Mouse (Mus musculus) limb, embryonic 10.5 days (tissue): Measurements from ENCODE around the gene Ncdn. TPM values are rescaled to one million over a fixed set of nuclear protein-coding genes. Genes with fewer than 3 reads are reported as not detected.

Experiments
- DNase-seq: peaks from one replicate; pipeline ENCODE4 v3.0.0-alpha.2; 2017; ENCODE audit warnings: low spot score
- H3K27ac ChIP-seq: fragments of 300-500 bp; sonication (generic); 2 replicates; pipeline ENCODE4 v1.5.1; 2016; ENCODE audit warnings: mild to moderate bottlenecking
- H3K27me3 ChIP-seq: fragments of 300-500 bp; sonication (generic); 2 replicates; pipeline ENCODE4 v1.6.1; 2016; ENCODE audit warnings: low read depth, mild to moderate bottlenecking; ENCODE audit not compliant: poor library complexity, severe bottlenecking
- H3K36me3 ChIP-seq: fragments of 300-500 bp; sonication (generic); 2 replicates; pipeline ENCODE4 v1.6.1; 2016; ENCODE audit warnings: mild to moderate bottlenecking, moderate library complexity
- H3K4me1 ChIP-seq: fragments of 300-500 bp; sonication (generic); 2 replicates; pipeline ENCODE4 v1.6.1; 2016
- H3K4me3 ChIP-seq: fragments of 300-500 bp; sonication (generic); 2 replicates; pipeline ENCODE4 v1.5.1; 2016; ENCODE audit warnings: mild to moderate bottlenecking, moderate library complexity
- H3K9me3 ChIP-seq: fragments of 300-500 bp; sonication (generic); replicated peaks from 2 replicates; pipeline ENCODE4 v1.6.1; 2016; ENCODE audit warnings: mild to moderate bottlenecking
- WGBS: fragments of 180-500 bp; shearing (Covaris S2); methylation state at CpG from one replicate; pipeline ENCODE4 v1.1.7; 2016; 5-methylcytosine and 5-hydroxymethylcytosine counted together
- polyA plus RNA-seq: library from polyadenylated mRNA; unstranded; fragments of >200 nt; fragmentation: Nextera tagmentation; extraction: Ambion mirVana; gene quantifications from 2 replicates; pipeline ENCODE4 v1.2.1, GENCODE M21; 2016

Ncdn gene
- 37.7 and 41.3 TPM in 2 replicates for polyA plus RNA-seq

DNA sequence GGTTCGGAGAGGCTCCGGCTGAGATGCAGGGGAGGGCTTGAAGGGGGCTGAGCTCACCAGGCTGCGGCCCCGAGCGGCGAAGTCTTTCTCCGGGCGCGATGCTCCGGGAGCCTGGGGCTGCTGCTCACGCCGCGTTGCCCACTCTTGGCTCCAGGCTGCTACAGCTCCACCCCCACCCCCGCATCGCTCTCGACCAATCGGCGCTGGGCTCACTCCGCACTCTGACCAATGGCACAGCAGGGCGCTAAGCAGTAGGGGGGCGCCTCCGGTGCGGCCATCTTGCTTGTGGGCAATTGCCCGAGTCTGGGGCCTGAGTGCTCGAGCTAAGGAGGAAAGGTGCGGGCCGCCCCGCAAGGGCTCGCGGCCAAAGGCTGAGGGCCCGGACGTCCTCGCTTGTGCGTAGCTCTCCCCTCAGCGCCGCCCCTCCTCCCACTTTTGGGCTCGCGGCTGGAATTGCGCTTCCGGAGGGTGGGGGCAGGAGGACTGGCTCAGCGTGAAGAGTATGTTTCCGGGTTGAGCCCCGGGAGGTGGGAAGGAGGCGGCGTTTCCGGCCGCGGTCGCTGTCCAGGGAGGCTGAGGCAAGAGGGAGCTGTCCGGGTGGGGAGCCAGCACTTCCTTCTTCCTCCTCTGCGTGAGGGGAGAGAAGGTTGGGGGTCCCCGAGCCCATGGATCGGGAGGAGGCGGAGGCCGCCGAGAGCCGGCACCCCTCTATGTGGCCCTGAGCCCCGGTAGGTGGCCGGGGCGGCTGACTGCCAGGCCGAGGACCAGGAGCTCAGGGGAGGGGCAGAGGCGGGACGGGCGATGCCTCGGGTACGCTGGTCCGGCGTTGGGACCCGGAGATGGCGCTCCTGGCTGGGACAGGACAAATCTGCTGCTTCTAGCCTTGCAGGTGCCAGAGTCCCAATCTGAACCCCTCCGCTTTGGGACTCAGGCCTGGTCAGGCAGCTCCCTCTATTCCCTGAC lies at the start of gene Ncdn, which contains the start of gene AU040320:
Gene Ncdn (minus strand): TSS at position 171 of the 963 bp plus-strand sequence.
Gene AU040320 (plus strand): TSS at position 277 of the 963 bp plus-strand sequence.
- H3K27ac ChIP-seq = peak within 1 kb of the TSS; percentile 91
- DNase-seq = peak; percentile 98
- peaks cover 40% of the 10 kb centered on the region for H3K36me3 ChIP-seq
- no peaks in the 10 kb centered on the region for H3K27me3 ChIP-seq
- peaks cover 53% of the 10 kb centered on the region for H3K4me1 ChIP-seq
- peak within 1 kb of the TSS; percentile 89 for H3K4me3 ChIP-seq
- H3K9me3 ChIP-seq = no peaks in the 10 kb centered on the region
- WGBS = under 1% methylated on average over 71 of the region's 71 CpGs

GRCm38 (mm10) chr4:126802174-126802573 lies 48.9 kb upstream of the Ncdn start:
- Histone ChIP-seq H3K27me3 (no peaks in the 10 kb centered on the region), H3K9me3 (no peaks in the 10 kb centered on the region), H3K27ac (no peak overlapping the region), H3K4me3 (no peak overlapping the region), H3K4me1 (0 out of 2 replicates have a peak, but pooled peaks cover 3% of the 10 kb centered on the region), H3K36me3 (0 out of 2 replicates have a peak, but pooled peaks cover 3% of the 10 kb centered on the region)
- DNase-seq = no peak
- 91% methylated on average over 8 of the region's 8 CpGs for WGBS

GRCm38 (mm10) chr4:126792341-126793102 lies 39.3 kb upstream of the Ncdn start:
- 97% methylated on average over 7 of the region's 7 CpGs for WGBS
- no peak overlapping the region for H3K27ac ChIP-seq
- DNase-seq = no peak

GRCm38 (mm10) chr4:126782996-126783395 lies 29.8 kb upstream of the Ncdn start:
- Histone ChIP-seq H3K9me3 (no peaks in the 10 kb centered on the region), H3K4me3 (no peak overlapping the region), H3K4me1 (peaks cover 45% of the 10 kb centered on the region), H3K27ac (no peak overlapping the region), H3K27me3 (no peaks in the 10 kb centered on the region), H3K36me3 (no peaks in the 10 kb centered on the region)
- no peak for DNase-seq
- 87% methylated on average over 8 of the region's 8 CpGs for whole genome bisulfite sequencing

More at GRCm38 (mm10) chr4:126792341-126793102, 39.3 kb upstream of the Ncdn start:
- peaks cover 36% of the 10 kb centered on the region for H3K36me3 ChIP-seq
- no peak overlapping the region for H3K4me3 ChIP-seq
- H3K4me1 ChIP-seq = no peaks in the 10 kb centered on the region
- H3K27me3 ChIP-seq = no peaks in the 10 kb centered on the region
- no peaks in the 10 kb centered on the region for H3K9me3 ChIP-seq

GRCm38 (mm10) chr4:126782512-126782911 lies 29.3 kb upstream of the Ncdn start:
- H3K27me3 ChIP-seq = no peaks in the 10 kb centered on the region
- no peak for DNase-seq
- WGBS = 93% methylated on average over 8 of the region's 8 CpGs
- no peak overlapping the region for H3K27ac ChIP-seq
- H3K36me3 ChIP-seq = no peaks in the 10 kb centered on the region
- peaks cover 45% of the 10 kb centered on the region for H3K4me1 ChIP-seq
- H3K4me3 ChIP-seq = no peak overlapping the region
- no peaks in the 10 kb centered on the region for H3K9me3 ChIP-seq

DNA sequence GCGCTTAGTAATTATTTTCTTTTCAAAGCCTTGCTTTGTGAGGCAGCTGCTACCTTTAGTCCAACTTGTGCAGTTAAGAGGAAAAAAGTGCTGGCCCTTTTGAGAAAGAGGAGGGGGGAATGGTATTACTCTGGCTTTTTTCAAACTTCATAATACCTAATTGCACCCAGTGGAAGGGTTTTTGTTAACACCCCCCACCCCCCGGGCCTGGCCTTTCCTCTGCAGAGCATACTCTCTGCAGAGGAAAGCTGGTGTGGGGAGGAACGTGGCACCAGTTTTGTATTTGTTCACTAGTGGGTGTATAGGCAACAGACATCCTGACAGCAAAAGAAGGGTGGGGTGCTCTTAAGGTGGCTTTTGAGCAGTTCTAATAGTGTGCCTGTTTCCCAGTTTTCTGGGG lies 28.6 kb upstream of the Ncdn start:
- H3K36me3 ChIP-seq = no peaks in the 10 kb centered on the region
- no peaks in the 10 kb centered on the region for H3K9me3 ChIP-seq
- no peak overlapping the region for H3K4me3 ChIP-seq
- no peak for DNase-seq
- peak overlapping the region; percentile 66 for H3K27ac ChIP-seq
- peaks cover 45% of the 10 kb centered on the region for H3K4me1 ChIP-seq
- WGBS = 84% methylated on average over 3 of the region's 3 CpGs
- H3K27me3 ChIP-seq = no peaks in the 10 kb centered on the region

GRCm38 (mm10) chr4:126779826-126780775 lies 26.9 kb upstream of the Ncdn start:
- Histone ChIP-seq H3K4me1 (peaks cover 45% of the 10 kb centered on the region), H3K4me3 (no peak overlapping the region), H3K36me3 (0 out of 2 replicates have a peak, but pooled peaks cover 2% of the 10 kb centered on the region), H3K9me3 (no peaks in the 10 kb centered on the region), H3K27me3 (no peaks in the 10 kb centered on the region), H3K27ac (peak overlapping the region; percentile 46; the same call in 1 of the 2 replicates)
- 76% methylated on average over 12 of the region's 12 CpGs for whole genome bisulfite sequencing
- DNase-seq = no peak

DNA sequence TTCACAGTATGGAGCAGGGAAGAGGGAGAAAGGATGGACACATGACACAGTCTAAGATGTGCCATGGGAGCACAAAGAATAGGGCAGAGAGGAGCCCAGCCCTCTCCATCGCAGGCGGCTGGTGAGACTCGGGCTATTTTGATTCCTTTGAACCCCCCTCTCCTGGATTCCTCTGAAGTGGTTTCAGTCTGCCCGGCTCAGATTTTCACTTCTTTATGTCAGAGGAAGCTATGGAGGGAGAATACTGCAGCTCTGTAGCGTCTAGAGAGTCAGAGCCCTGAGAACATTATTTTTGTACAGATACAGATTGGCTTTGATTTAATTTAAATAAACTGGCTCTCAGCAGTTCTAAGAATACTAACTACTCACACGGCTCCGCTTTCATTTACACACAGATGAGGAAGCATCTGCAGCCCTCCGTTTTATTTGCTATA lies 25.9 kb upstream of the Ncdn start:
- H3K27me3 ChIP-seq = no peaks in the 10 kb centered on the region
- 0 out of 2 replicates have a peak, but pooled peaks cover 2% of the 10 kb centered on the region for H3K36me3 ChIP-seq
- no peak overlapping the region for H3K4me3 ChIP-seq
- H3K27ac ChIP-seq = peak overlapping the region; percentile 30; the same call in 1 of the 2 replicates
- no peak for DNase-seq
- no peaks in the 10 kb centered on the region for H3K9me3 ChIP-seq
- WGBS = 53% methylated on average over 8 of the region's 8 CpGs
- peaks cover 45% of the 10 kb centered on the region for H3K4me1 ChIP-seq

GRCm38 (mm10) chr4:126775182-126775581 lies 21.9 kb upstream of the Ncdn start:
- WGBS = 87% methylated on average over 1 of the region's 1 CpGs
- Histone ChIP-seq H3K36me3 (0 out of 2 replicates have a peak, but pooled peaks cover 7% of the 10 kb centered on the region), H3K4me3 (no peak overlapping the region), H3K4me1 (peaks cover 20% of the 10 kb centered on the region), H3K27ac (no peak overlapping the region), H3K27me3 (no peaks in the 10 kb centered on the region), H3K9me3 (no peaks in the 10 kb centered on the region)
- no peak for DNase-seq

- no peak overlapping the region for H3K27ac ChIP-seq
- no peaks in the 10 kb centered on the region for H3K9me3 ChIP-seq
- no peak for DNase-seq
- peaks cover 16% of the 10 kb centered on the region for H3K36me3 ChIP-seq
- no peaks in the 10 kb centered on the region for H3K27me3 ChIP-seq
- no peak overlapping the region for H3K4me3 ChIP-seq
- WGBS = 95% methylated on average over 6 of the region's 6 CpGs
- H3K4me1 ChIP-seq = peaks cover 7% of the 10 kb centered on the region; the same call in 1 of the 2 replicates
Observed at GRCm38 (mm10) chr4:126773871-126774270, 20.6 kb upstream of the Ncdn start.

DNA sequence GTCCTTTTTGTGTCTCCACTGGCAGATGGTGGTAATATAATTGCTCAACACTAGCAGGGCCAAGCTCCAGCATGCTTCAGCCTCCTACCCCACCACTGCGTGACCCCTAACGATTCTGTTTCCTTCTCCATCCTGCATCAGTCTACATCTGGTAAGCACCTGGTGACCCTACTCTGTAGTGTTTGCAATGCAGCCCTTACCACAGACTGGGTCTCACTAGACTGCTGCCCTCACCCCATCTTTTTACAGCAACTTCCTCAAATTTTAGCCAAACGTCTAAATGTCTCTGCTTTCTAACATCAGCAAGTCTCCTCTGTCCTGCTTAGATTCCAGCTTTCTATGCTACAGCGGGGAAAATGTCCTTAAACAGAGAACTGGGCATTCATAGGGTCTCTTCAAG lies 17.6 kb upstream of the Ncdn start:
- no peak for DNase-seq
- Histone ChIP-seq H3K4me3 (no peak overlapping the region), H3K9me3 (no peaks in the 10 kb centered on the region), H3K27ac (no peak overlapping the region), H3K4me1 (peaks cover 5% of the 10 kb centered on the region; the same call in 1 of the 2 replicates), H3K27me3 (no peaks in the 10 kb centered on the region), H3K36me3 (peaks cover 15% of the 10 kb centered on the region)
- 63% methylated on average over 4 of the region's 4 CpGs for WGBS
